Mouse (Mus musculus) ES-Bruce4 (cell line): ENCODE results near the gene Daxx.

ENCODE experiments used
- CTCF ChIP-seq: IDR thresholded peaks from one replicate; pipeline ENCODE4 v1.8.1; 2011; ENCODE audit warnings: low read depth, low read length
- EP300 ChIP-seq: IDR thresholded peaks from 2 replicates; pipeline ENCODE4 v1.6.1; 2011; ENCODE audit warnings: low read depth, low read length; ENCODE audit not compliant: insufficient read depth

DNA sequence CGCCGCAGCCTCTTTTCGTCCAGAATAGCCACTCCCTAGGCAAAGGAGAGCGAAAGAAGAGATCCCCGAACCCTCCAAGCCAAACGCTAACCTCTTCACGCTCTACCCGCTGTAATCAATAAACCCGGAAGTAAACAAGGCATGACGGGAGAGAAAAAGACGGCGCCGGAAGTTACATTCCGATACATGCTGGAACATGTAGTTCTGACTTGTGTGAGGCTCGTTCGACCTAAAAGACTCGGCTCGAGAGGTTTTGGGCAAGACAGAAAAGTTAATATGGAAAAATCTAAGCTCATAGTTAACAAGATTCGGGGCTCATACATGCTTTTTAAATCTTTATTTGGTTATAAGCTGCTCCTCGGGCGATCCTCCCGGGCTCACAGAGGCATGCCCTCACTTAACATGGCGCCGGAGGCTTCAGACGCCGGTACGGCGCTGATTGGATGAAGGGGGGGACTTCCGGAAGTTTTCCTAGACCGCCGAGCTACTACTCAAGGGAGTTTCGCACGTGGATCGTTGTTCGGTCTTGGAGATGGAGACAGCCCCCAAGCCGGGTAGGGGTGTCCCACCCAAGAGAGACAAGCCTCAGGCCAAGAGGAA, 31.1 kb downstream of the Daxx start, which contains the start of the genes Pfdn6 and Wdr46:
- TF ChIP-seq CTCF = no peak
- TF ChIP-seq EP300 = no peak
